Mouse (Mus musculus) heart, embryonic 16.5 days (tissue): Measurements from ENCODE around the gene Ofcc1. TPM values are rescaled to one million over a fixed set of nuclear protein-coding genes. Genes with fewer than 3 reads are reported as not detected.

Source experiments
- ATAC-seq: fragments of 200-750 bp; cut with Nextera tagmentation; replicated peaks from 2 replicates; pipeline ENCODE4 v1.8.0; 2017; ENCODE audit warnings: moderate number of reproducible peaks; ENCODE audit not compliant: insufficient read depth, low FRiP score; ENCODE audit errors: extremely low read depth
- H3K27ac ChIP-seq: fragments of 300-500 bp; sonication (generic); 2 replicates; pipeline ENCODE4 v1.5.1; 2014; ENCODE audit warnings: mild to moderate bottlenecking, low read length, control low read depth, moderate library complexity
- H3K27me3 ChIP-seq: fragments of 300-500 bp; sonication (generic); 2 replicates; pipeline ENCODE4 v1.6.1; 2014; ENCODE audit warnings: low read length, mixed read lengths; ENCODE audit not compliant: control insufficient read depth, insufficient read depth
- H3K36me3 ChIP-seq: fragments of 300-500 bp; sonication (generic); 2 replicates; pipeline ENCODE4 v1.6.1; 2014; ENCODE audit not compliant: control insufficient read depth, insufficient read depth
- H3K4me1 ChIP-seq: fragments of 300-500 bp; sonication (generic); 2 replicates; pipeline ENCODE4 v1.6.1; 2014; ENCODE audit warnings: low read length, mixed read lengths; ENCODE audit not compliant: control insufficient read depth, insufficient read depth
- H3K4me2 ChIP-seq: fragments of 300-500 bp; sonication (generic); 2 replicates; pipeline ENCODE4 v1.6.1; 2014; ENCODE audit warnings: low read depth, mild to moderate bottlenecking, control low read depth, low read length
- H3K4me3 ChIP-seq: fragments of 300-500 bp; sonication (generic); 2 replicates; pipeline ENCODE4 v1.5.1; 2014; ENCODE audit warnings: mild to moderate bottlenecking, control low read depth, low read length
- H3K9ac ChIP-seq: fragments of 300-500 bp; sonication (generic); 2 replicates; pipeline ENCODE4 v1.6.1; 2014; ENCODE audit warnings: low read length, control low read depth
- H3K9me3 ChIP-seq: fragments of 300-500 bp; sonication (generic); replicated peaks from 2 replicates; pipeline ENCODE4 v1.6.1; 2016; ENCODE audit warnings: low read length; ENCODE audit not compliant: control insufficient read depth
- WGBS: fragments of 180-500 bp; shearing (Covaris S2); extraction: QIAGEN DNeasy Blood & Tissue Kit; methylation state at CpG from one replicate; pipeline ENCODE4 v1.1.7; 2014; 5-methylcytosine and 5-hydroxymethylcytosine counted together
- polyA plus RNA-seq: library from polyadenylated mRNA; unstranded; fragments of >200 nt; fragmentation: Nextera tagmentation; extraction: Ambion mirVana; gene quantifications from 2 replicates; pipeline ENCODE4 v1.2.1, GENCODE M21; 2015

Gene Ofcc1
- polyA plus RNA-seq, 1 experiment from 2014 or later, result not detected

- Histone ChIP-seq H3K4me2 (no peak overlapping the region), H3K9ac (no peak overlapping the region), H3K4me3 (no peak overlapping the region), H3K9me3 (no peaks in the 10 kb centered on the region), H3K27ac (no peak overlapping the region), H3K4me1 (no peaks in the 10 kb centered on the region), H3K36me3 (no peaks in the 10 kb centered on the region), H3K27me3 (no peaks in the 10 kb centered on the region)
- 78% methylated on average over 5 of the region's 5 CpGs for WGBS
- ATAC-seq, result no peak
These were observed 80.6 kb downstream of the Ofcc1 start for GRCm38 (mm10) chr13:40280616-40281015.

GRCm38 (mm10) chr13:40267546-40267945 is 93.7 kb downstream of the Ofcc1 start:
- Histone ChIP-seq H3K27me3 (no peaks in the 10 kb centered on the region), H3K9me3 (no peaks in the 10 kb centered on the region), H3K27ac (no peak overlapping the region), H3K4me2 (no peak overlapping the region), H3K4me3 (no peak overlapping the region), H3K36me3 (no peaks in the 10 kb centered on the region), H3K9ac (no peak overlapping the region), H3K4me1 (no peaks in the 10 kb centered on the region)
- 80% methylated on average over 9 of the region's 9 CpGs for WGBS
- ATAC-seq, result no peak

- no peak overlapping the region for H3K4me3 ChIP-seq
- no peak for ATAC-seq
- no peaks in the 10 kb centered on the region for H3K36me3 ChIP-seq
- WGBS, result 71% methylated on average over 16 of the region's 16 CpGs
- no peak overlapping the region for H3K4me2 ChIP-seq
- no peaks in the 10 kb centered on the region for H3K9me3 ChIP-seq
- no peak overlapping the region for H3K27ac ChIP-seq
- H3K9ac ChIP-seq, result no peak overlapping the region
- no peaks in the 10 kb centered on the region for H3K27me3 ChIP-seq
- no peaks in the 10 kb centered on the region for H3K4me1 ChIP-seq
These were observed 98.0 kb downstream of the Ofcc1 start for GRCm38 (mm10) chr13:40263087-40263807.

GRCm38 (mm10) chr13:40258757-40259156 is 102.5 kb downstream of the Ofcc1 start:
- no peak overlapping the region for H3K27ac ChIP-seq

GRCm38 (mm10) chr13:40243821-40244220 is 117.4 kb downstream of the Ofcc1 start:
- Histone ChIP-seq H3K27me3 (no peaks in the 10 kb centered on the region), H3K4me3 (no peak overlapping the region), H3K9ac (no peak overlapping the region), H3K27ac (no peak overlapping the region), H3K9me3 (no peaks in the 10 kb centered on the region), H3K4me1 (no peaks in the 10 kb centered on the region; the same call in 1 of the 2 replicates), H3K36me3 (no peaks in the 10 kb centered on the region), H3K4me2 (no peak overlapping the region)
- WGBS, result 55% methylated on average over 6 of the region's 6 CpGs
- ATAC-seq, result no peak

More at GRCm38 (mm10) chr13:40258757-40259156, 102.5 kb downstream of the Ofcc1 start:
- H3K9me3 ChIP-seq, result no peaks in the 10 kb centered on the region
- H3K27me3 ChIP-seq, result no peaks in the 10 kb centered on the region
- H3K9ac ChIP-seq, result no peak overlapping the region
- no peaks in the 10 kb centered on the region for H3K4me1 ChIP-seq
- no peak overlapping the region for H3K4me3 ChIP-seq
- H3K4me2 ChIP-seq, result no peak overlapping the region
- ATAC-seq, result no peak
- 72% methylated on average over 5 of the region's 5 CpGs for WGBS
- H3K36me3 ChIP-seq, result no peaks in the 10 kb centered on the region

- Histone ChIP-seq H3K4me1 (no peaks in the 10 kb centered on the region; the same call in 1 of the 2 replicates), H3K9ac (no peak overlapping the region), H3K9me3 (no peaks in the 10 kb centered on the region), H3K36me3 (no peaks in the 10 kb centered on the region), H3K27me3 (no peaks in the 10 kb centered on the region), H3K4me2 (no peak overlapping the region), H3K4me3 (no peak overlapping the region), H3K27ac (no peak overlapping the region)
- ATAC-seq, result no peak
- 71% methylated on average over 3 of the region's 3 CpGs for WGBS
These were observed 124.9 kb downstream of the Ofcc1 start for GRCm38 (mm10) chr13:40236356-40236755.

- Histone ChIP-seq H3K4me1 (no peaks in the 10 kb centered on the region), H3K9me3 (no peaks in the 10 kb centered on the region), H3K36me3 (no peaks in the 10 kb centered on the region), H3K4me3 (no peak overlapping the region), H3K27me3 (no peaks in the 10 kb centered on the region), H3K4me2 (no peak overlapping the region), H3K27ac (no peak overlapping the region), H3K9ac (no peak overlapping the region)
- no peak for ATAC-seq
- WGBS, result 72% methylated on average over 9 of the region's 9 CpGs
These were observed 152.9 kb downstream of the Ofcc1 start for GRCm38 (mm10) chr13:40208314-40208713.

GRCm38 (mm10) chr13:40181786-40182185 is 179.5 kb downstream of the Ofcc1 start:
- 79% methylated on average over 3 of the region's 3 CpGs for WGBS
- Histone ChIP-seq H3K4me1 (no peaks in the 10 kb centered on the region), H3K9ac (no peak overlapping the region), H3K36me3 (no peaks in the 10 kb centered on the region), H3K4me2 (no peak overlapping the region), H3K27me3 (no peaks in the 10 kb centered on the region), H3K9me3 (no peaks in the 10 kb centered on the region), H3K4me3 (no peak overlapping the region), H3K27ac (no peak overlapping the region)
- no peak for ATAC-seq

GRCm38 (mm10) chr13:40171775-40172174 is 189.5 kb downstream of the Ofcc1 start:
- Histone ChIP-seq H3K4me2 (no peak overlapping the region), H3K27me3 (no peaks in the 10 kb centered on the region), H3K4me3 (no peak overlapping the region), H3K9me3 (no peaks in the 10 kb centered on the region), H3K36me3 (no peaks in the 10 kb centered on the region), H3K4me1 (no peaks in the 10 kb centered on the region), H3K27ac (no peak overlapping the region), H3K9ac (no peak overlapping the region)
- ATAC-seq, result no peak
- 83% methylated on average over 4 of the region's 4 CpGs for WGBS
